Mouse (Mus musculus) midbrain, embryonic 14.5 days (tissue): ENCODE data around the gene St3gal4. TPM values are rescaled to one million over a fixed set of nuclear protein-coding genes. Genes with fewer than 3 reads are reported as not detected.

Source experiments
- ATAC-seq: fragments of 200-750 bp; cut with Nextera tagmentation; 2 replicates; pipeline ENCODE4 v1.8.0; 2017; ENCODE audit warnings: moderate number of reproducible peaks, moderate library complexity; ENCODE audit not compliant: low FRiP score, low TSS enrichment
- DNase-seq: peaks from one replicate; pipeline ENCODE4 v3.0.0-alpha.2; 2015
- H3K27ac ChIP-seq: fragments of 300-500 bp; sonication (generic); replicated peaks from 2 replicates; pipeline ENCODE4 v1.5.1; 2014; ENCODE audit warnings: mild to moderate bottlenecking, low read depth, low read length, moderate library complexity
- H3K27me3 ChIP-seq: fragments of 300-500 bp; sonication (generic); 2 replicates; pipeline ENCODE4 v1.6.1; 2014; ENCODE audit warnings: low read length, control low read depth, mixed read lengths; ENCODE audit not compliant: control insufficient read depth, insufficient read depth
- H3K36me3 ChIP-seq: fragments of 300-500 bp; sonication (generic); 2 replicates; pipeline ENCODE4 v1.6.1; 2014; ENCODE audit warnings: low read length, control low read depth; ENCODE audit not compliant: control insufficient read depth, insufficient read depth
- H3K4me1 ChIP-seq: fragments of 300-500 bp; sonication (generic); 2 replicates; pipeline ENCODE4 v1.6.1; 2014; ENCODE audit warnings: mild to moderate bottlenecking, antibody characterized with exemption, low read length, control low read depth; ENCODE audit not compliant: control insufficient read depth, insufficient read depth
- H3K4me2 ChIP-seq: fragments of 300-500 bp; sonication (generic); 2 replicates; pipeline ENCODE4 v1.6.1; 2014; ENCODE audit warnings: mild to moderate bottlenecking, low read length, moderate library complexity
- H3K4me3 ChIP-seq: fragments of 300-500 bp; sonication (generic); replicated peaks from 2 replicates; pipeline ENCODE4 v1.5.1; 2014; ENCODE audit warnings: low read depth, low read length
- H3K9ac ChIP-seq: fragments of 300-500 bp; sonication (generic); replicated peaks from 2 replicates; pipeline ENCODE4 v1.6.1; 2014; ENCODE audit warnings: mild to moderate bottlenecking, low read length, moderate library complexity
- H3K9me3 ChIP-seq: fragments of 300-500 bp; sonication (generic); 2 replicates; pipeline ENCODE4 v1.6.1; 2016; ENCODE audit warnings: low read length, control low read depth, mixed read lengths; ENCODE audit not compliant: control insufficient read depth
- WGBS: fragments of 180-500 bp; shearing (Covaris S2); extraction: QIAGEN DNeasy Blood & Tissue Kit; methylation state at CpG from one replicate; pipeline ENCODE4 v1.1.7; 2014; 5-methylcytosine and 5-hydroxymethylcytosine counted together
- polyA plus RNA-seq: library from polyadenylated mRNA; unstranded; fragments of >200 nt; fragmentation: Nextera tagmentation; extraction: Ambion mirVana; gene quantifications from 2 replicates; pipeline ENCODE4 v1.2.1, GENCODE M21; 2014

St3gal4 gene
- 11.1 and 12.5 TPM in 2 replicates for polyA plus RNA-seq

DNA sequence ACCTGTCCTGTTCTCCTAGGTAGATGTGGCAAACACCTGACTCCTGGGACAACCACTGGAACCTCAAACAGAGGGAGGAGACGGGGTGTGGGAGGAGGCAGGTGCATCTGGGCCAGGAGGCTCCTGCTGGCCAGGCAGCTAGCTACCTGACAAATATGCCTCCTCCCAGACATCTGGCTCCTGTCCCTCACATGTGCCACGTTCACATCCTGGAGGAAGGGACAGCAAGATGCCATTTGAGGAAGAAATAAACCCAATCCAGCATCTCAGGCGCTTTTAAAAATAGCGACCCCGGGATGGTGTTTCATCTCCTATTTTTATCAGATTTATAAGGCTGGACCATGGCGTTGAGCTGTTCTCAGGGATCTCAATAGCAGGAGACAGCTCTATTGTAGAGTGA lies at the start of gene St3gal4:
Gene St3gal4, minus strand, starts transcription at position 101 of the 400 bp plus-strand sequence.
- no peak within 1 kb of the TSS for H3K4me3 ChIP-seq
- no peaks in the 10 kb centered on the region for H3K36me3 ChIP-seq
- no peak within 1 kb of the TSS for H3K9ac ChIP-seq
- ATAC-seq = no peak
- no peak within 1 kb of the TSS for H3K27ac ChIP-seq
- no peaks in the 10 kb centered on the region for H3K9me3 ChIP-seq
- DNase-seq = no peak
- no peak within 1 kb of the TSS for H3K4me2 ChIP-seq
- no peaks in the 10 kb centered on the region for H3K27me3 ChIP-seq
- WGBS = 85% methylated on average over 6 of the region's 6 CpGs
- H3K4me1 ChIP-seq = peaks cover 10% of the 10 kb centered on the region

GRCm38 (mm10) chr9:35166798-35167635 lies 47.9 kb upstream of the St3gal4 start:
- H3K4me1 ChIP-seq = no peaks in the 10 kb centered on the region
- no peak overlapping the region for H3K9ac ChIP-seq
- H3K4me2 ChIP-seq = no peak overlapping the region
- peak; percentile 60; the same call in 1 of the 2 replicates for ATAC-seq
- peak; percentile 39 for DNase-seq
- H3K27me3 ChIP-seq = no peaks in the 10 kb centered on the region
- H3K4me3 ChIP-seq = no peak overlapping the region
- H3K27ac ChIP-seq = no peak overlapping the region; the same call in 1 of the 2 replicates
- 19% methylated on average over 9 of the region's 9 CpGs for WGBS
- peaks cover 15% of the 10 kb centered on the region for H3K36me3 ChIP-seq
- no peaks in the 10 kb centered on the region for H3K9me3 ChIP-seq

- ATAC-seq (no peak), DNase-seq (peak; percentile 79)
- H3K27ac ChIP-seq = no peak overlapping the region
- 24% methylated on average over 3 of the region's 3 CpGs for WGBS
- no peaks in the 10 kb centered on the region for H3K27me3 ChIP-seq
- no peak overlapping the region for H3K4me3 ChIP-seq
- no peaks in the 10 kb centered on the region for H3K9me3 ChIP-seq
- H3K9ac ChIP-seq = no peak overlapping the region
- no peaks in the 10 kb centered on the region for H3K4me1 ChIP-seq
- H3K4me2 ChIP-seq = no peak overlapping the region
- H3K36me3 ChIP-seq = peaks cover 15% of the 10 kb centered on the region
Observed at GRCm38 (mm10) chr9:35166144-35166797, 47.2 kb upstream of the St3gal4 start.

DNA sequence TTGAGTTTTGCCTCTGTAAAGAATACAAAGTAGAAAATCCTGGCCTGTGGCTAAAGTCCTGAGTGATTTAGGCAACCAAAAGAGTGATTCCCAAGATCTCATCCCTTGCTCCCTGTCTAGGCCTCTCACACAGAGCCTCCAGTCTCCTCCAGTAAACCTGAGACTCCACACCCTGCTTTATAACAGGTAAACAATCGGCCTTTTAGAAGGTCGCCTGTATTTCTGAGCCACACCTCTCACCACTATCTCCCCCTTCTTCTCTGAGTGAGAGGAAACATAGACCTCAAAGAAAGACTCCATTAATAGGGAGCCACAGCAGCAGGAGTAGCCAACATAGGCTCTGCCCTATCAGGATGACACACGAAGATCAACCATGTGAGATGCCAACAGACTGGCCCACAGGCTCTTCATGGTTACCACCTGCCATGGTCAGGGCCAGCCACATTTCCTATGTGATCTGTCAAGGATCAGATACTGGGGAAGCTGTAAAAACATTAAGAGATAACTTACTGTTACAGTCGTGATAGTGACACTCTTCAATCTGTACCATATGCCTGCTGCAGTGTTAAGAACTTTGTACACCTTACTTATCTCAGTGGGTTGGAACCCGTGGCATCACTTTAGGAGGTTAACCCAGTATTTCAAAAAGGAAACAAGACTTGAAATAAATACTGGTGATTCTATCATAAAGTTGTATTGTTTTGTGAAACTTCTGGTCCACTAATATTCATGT lies 45.2 kb upstream of the St3gal4 start:
- Histone ChIP-seq H3K9ac (no peak overlapping the region), H3K4me3 (no peak overlapping the region), H3K4me1 (no peaks in the 10 kb centered on the region), H3K27ac (no peak overlapping the region), H3K27me3 (no peaks in the 10 kb centered on the region), H3K9me3 (no peaks in the 10 kb centered on the region), H3K36me3 (peaks cover 9% of the 10 kb centered on the region), H3K4me2 (no peak overlapping the region)
- DNase-seq = no peak
- no peak for ATAC-seq
- WGBS = 89% methylated on average over 5 of the region's 5 CpGs

GRCm38 (mm10) chr9:35163011-35163690 lies 44.1 kb upstream of the St3gal4 start:
- H3K36me3 ChIP-seq = peaks cover 6% of the 10 kb centered on the region; the same call in 1 of the 2 replicates
- ATAC-seq (no peak), DNase-seq (no peak)
- H3K27me3 ChIP-seq = no peaks in the 10 kb centered on the region
- no peak overlapping the region for H3K4me3 ChIP-seq
- 93% methylated on average over 11 of the region's 11 CpGs for WGBS
- H3K4me2 ChIP-seq = no peak overlapping the region
- no peak overlapping the region for H3K9ac ChIP-seq
- no peaks in the 10 kb centered on the region for H3K4me1 ChIP-seq
- no peaks in the 10 kb centered on the region for H3K9me3 ChIP-seq
- H3K27ac ChIP-seq = no peak overlapping the region

DNA sequence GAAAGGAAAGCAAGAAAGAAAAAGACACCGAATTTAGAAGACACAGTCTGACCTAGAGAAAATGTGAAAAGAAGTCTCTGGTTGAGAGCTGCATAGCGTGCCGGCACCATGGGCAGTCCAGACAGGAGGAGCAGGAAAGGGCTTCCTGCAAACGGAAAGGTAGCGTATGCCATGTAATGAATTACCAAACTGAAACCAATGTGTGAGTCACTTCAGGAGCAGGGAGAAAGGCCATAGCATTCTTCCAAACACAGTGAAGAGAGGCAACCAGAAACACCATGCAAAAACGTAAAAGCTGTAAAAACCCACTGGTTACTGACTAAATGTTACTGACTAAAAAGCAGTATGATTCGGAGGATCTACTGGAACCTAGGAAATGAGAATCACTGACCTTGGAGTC lies 42.7 kb upstream of the St3gal4 start:
- Histone ChIP-seq H3K9me3 (no peaks in the 10 kb centered on the region), H3K4me2 (no peak overlapping the region), H3K27ac (no peak overlapping the region), H3K9ac (no peak overlapping the region), H3K36me3 (peaks cover 6% of the 10 kb centered on the region; the same call in 1 of the 2 replicates), H3K4me3 (no peak overlapping the region), H3K27me3 (no peaks in the 10 kb centered on the region), H3K4me1 (no peaks in the 10 kb centered on the region)
- WGBS = 94% methylated on average over 7 of the region's 7 CpGs
- ATAC-seq = no peak
- no peak for DNase-seq

GRCm38 (mm10) chr9:35160662-35161061 lies 41.6 kb upstream of the St3gal4 start:
- no peaks in the 10 kb centered on the region for H3K4me1 ChIP-seq
- no peak overlapping the region for H3K9ac ChIP-seq
- H3K36me3 ChIP-seq = peaks cover 6% of the 10 kb centered on the region; the same call in 1 of the 2 replicates
- H3K4me2 ChIP-seq = no peak overlapping the region
- ATAC-seq (no peak), DNase-seq (no peak)
- H3K9me3 ChIP-seq = no peaks in the 10 kb centered on the region
- no peaks in the 10 kb centered on the region for H3K27me3 ChIP-seq
- 92% methylated on average over 2 of the region's 2 CpGs for WGBS
- H3K4me3 ChIP-seq = no peak overlapping the region
- H3K27ac ChIP-seq = no peak overlapping the region

GRCm38 (mm10) chr9:35158477-35158876 lies 39.4 kb upstream of the St3gal4 start:
- ATAC-seq (no peak), DNase-seq (no peak)

More at GRCm38 (mm10) chr9:35158477-35158876, 39.4 kb upstream of the St3gal4 start:
- Histone ChIP-seq H3K4me2 (no peak overlapping the region), H3K9ac (no peak overlapping the region), H3K27me3 (no peaks in the 10 kb centered on the region), H3K9me3 (no peaks in the 10 kb centered on the region), H3K27ac (no peak overlapping the region), H3K36me3 (peaks cover 6% of the 10 kb centered on the region; the same call in 1 of the 2 replicates), H3K4me3 (no peak overlapping the region), H3K4me1 (no peaks in the 10 kb centered on the region)
- WGBS = 83% methylated on average over 3 of the region's 3 CpGs
